In genomic region chr5:23993553-23993894, GRCm38 (mm10) we compare ENCODE assay signal across 10 mouse cellular contexts. TPM values are rescaled to one million over a fixed set of nuclear protein-coding genes. Genes with fewer than 3 reads are reported as not detected.
DNase-seq lines count a peak whose midpoint lies in the region; ATAC-seq and TF ChIP-seq lines count a peak whose summit lies in the region.
"Had no signal": no experiment of that assay in that cellular context is flagged by ENCODE, and none has a peak within 500 bp of the region (broad histone marks: within the 10 kb centered on the region; RNA-seq: fewer than 3 reads in every experiment).

No protein-coding gene starts in this region.

- H3K27ac ChIP-seq in gastrocnemius, adult 2 months: peak overlapping the region; percentile 82
- H3K27ac ChIP-seq in lung, embryonic 15.5 days: peak overlapping the region; percentile 49; the same call in 1 of the 2 replicates
- 0 out of 2 replicates have a peak overlapping the region, but pooled peaks have one; percentile 25 for H3K27ac ChIP-seq in limb, embryonic 10.5 days
- H3K27ac ChIP-seq in olfactory bulb, adult 2 months (ENCODE audit: insufficient read depth, low read depth, low read length): peak overlapping the region; percentile 78
- H3K27ac ChIP-seq: liver, embryonic 15.5 days had no signal

- no peak for TF ChIP-seq CTCF in gastrocnemius, adult 2 months (IDR thresholded peaks at IDR 0.05)
- TF ChIP-seq CTCF in olfactory bulb, adult 2 months (IDR thresholded peaks at IDR 0.05; ENCODE audit: insufficient read depth, low read depth, low read length): no peak

- no peak for DNase-seq in gastrocnemius, adult 2 months
- DNase-seq in gastrocnemius, postnatal 14 days: no peak
- no peak for DNase-seq in lung, postnatal 10 days
- no peak for DNase-seq in limb, embryonic 10.5 days (ENCODE audit: low spot score)
- no peak for DNase-seq in adrenal gland, adult 8-10 months
- no peak for DNase-seq in adrenal gland, postnatal 14 days
- DNase-seq: thymus, adult 18-20 months had no signal

- no peak overlapping the region for H3K9ac ChIP-seq in lung, embryonic 15.5 days
- H3K9ac ChIP-seq: liver, embryonic 15.5 days had no signal

- 16% methylated on average over 2 of the region's 2 CpGs for WGBS in lung, embryonic 15.5 days
- 85% methylated on average over 2 of the region's 2 CpGs for WGBS in limb, embryonic 10.5 days
- 13% methylated on average over 2 of the region's 2 CpGs for WGBS in olfactory bulb, adult 2 months

- no peak overlapping the region for H3K4me2 ChIP-seq in lung, embryonic 15.5 days
- H3K4me2 ChIP-seq: liver, embryonic 15.5 days had no signal

- no peaks in the 10 kb centered on the region for H3K36me3 ChIP-seq in lung, embryonic 15.5 days
- H3K36me3 ChIP-seq in limb, embryonic 10.5 days: no peaks in the 10 kb centered on the region

- no peak for TF ChIP-seq POLR2A in olfactory bulb, adult 2 months (IDR thresholded peaks at IDR 0.05; ENCODE audit: insufficient read depth, low read depth, low read length)

- no peak overlapping the region for H3K4me3 ChIP-seq in gastrocnemius, adult 2 months
- no peak overlapping the region for H3K4me3 ChIP-seq in lung, embryonic 15.5 days
- H3K4me3 ChIP-seq in limb, embryonic 10.5 days: no peak overlapping the region
- H3K4me3 ChIP-seq in olfactory bulb, adult 2 months (ENCODE audit: insufficient read depth, low read depth, low read length): no peak overlapping the region
- H3K4me3 ChIP-seq: liver, embryonic 15.5 days had no signal

- no peaks in the 10 kb centered on the region for H3K27me3 ChIP-seq in lung, embryonic 15.5 days
- no peaks in the 10 kb centered on the region for H3K27me3 ChIP-seq in limb, embryonic 10.5 days (ENCODE audit: low read depth, poor library complexity, severe bottlenecking)
- H3K27me3 ChIP-seq: liver, embryonic 15.5 days had no signal

- intact Hi-C loops in gastrocnemius, adult 2 months (cut with DNase I): no loop called here
- intact Hi-C loops in gastrocnemius, postnatal 14 days (cut with DNase I; ENCODE audit: low total_unique reads): no loop called here

- ATAC-seq in lung, embryonic 15.5 days (ENCODE audit: borderline replicate concordance, extremely low read depth, low FRiP score, low TSS enrichment): no peak

- no peaks in the 10 kb centered on the region; the same call in 1 of the 2 replicates for H3K4me1 ChIP-seq in lung, embryonic 15.5 days
- no peaks in the 10 kb centered on the region for H3K4me1 ChIP-seq in limb, embryonic 10.5 days
- H3K4me1 ChIP-seq in olfactory bulb, adult 2 months (ENCODE audit: control insufficient read depth, insufficient read depth, low read length): peaks cover 2% of the 10 kb centered on the region

- H3K9me3 ChIP-seq in lung, embryonic 15.5 days: no peaks in the 10 kb centered on the region
- H3K9me3 ChIP-seq in limb, embryonic 10.5 days (replicated peaks): no peaks in the 10 kb centered on the region
- H3K9me3 ChIP-seq: liver, embryonic 15.5 days had no signal

RNA-seq across cellular contexts. Expression of gene Fam126a, which starts 37.0 kb away (rescaled TPM):
- 1 to 10 TPM; 4.7 to 9.0 TPM for total RNA-seq in gastrocnemius, adult 2 months (2021)
- 10 to 100 TPM in 1 of 2 experiments, 1 to 10 TPM in 1; 9.5 to 12.6 TPM for total RNA-seq in gastrocnemius, postnatal 14 days (2021)
- polyA plus RNA-seq in lung, embryonic 15.5 days (2015; fragmentation: Nextera tagmentation; extraction: Ambion mirVana): 17.4 and 18.2 TPM in 2 replicates
- 15.8 and 23.3 TPM in 2 replicates for polyA plus RNA-seq in limb, embryonic 10.5 days (2016; fragmentation: Nextera tagmentation; extraction: Ambion mirVana)
- polyA plus RNA-seq in olfactory bulb, adult 2 months (2012; ENCODE audit: insufficient read depth, insufficient read length, low replicate concordance, missing spikeins): not detected in 2 replicates
- 100 to 1,000 TPM in 2 of 4 experiments, 10 to 100 TPM in 2; 71.3 to 124 (median 96.4) TPM for total RNA-seq in adrenal gland, adult 8-10 months (2022)
- 67.7 and 74.0 TPM in 2 replicates for total RNA-seq in adrenal gland, postnatal 14 days (2021)

Comparison
In these comparisons a context has a peak if more than half of its experiments do, and no peak if none do; other contexts are left out.
1. H3K27ac ChIP-seq: peak in every context shown above with its lines; median percentile 82 in gastrocnemius, adult 2 months; 78 in olfactory bulb, adult 2 months; 49 in lung, embryonic 15.5 days; 25 in limb, embryonic 10.5 days.